Mouse (Mus musculus) forebrain, embryonic 11.5 days (tissue): ENCODE measurements around the gene Masp1. TPM values are rescaled to one million over a fixed set of nuclear protein-coding genes. Genes with fewer than 3 reads are reported as not detected.
A peak's percentile ranks its signal among the peaks of the same experiment; 100 is the strongest.

Experiments used
- ATAC-seq: fragments of 200-750 bp; cut with Nextera tagmentation; replicated peaks from 2 replicates; pipeline ENCODE4 v1.8.0; 2017; ENCODE audit warnings: moderate TSS enrichment; ENCODE audit not compliant: low FRiP score
- DNase-seq: peaks from one replicate; pipeline ENCODE4 v3.0.0-alpha.2; 2017; ENCODE audit warnings: low spot score
- H3K27ac ChIP-seq: fragments of 300-500 bp; sonication (generic); 2 replicates; pipeline ENCODE4 v1.5.1; 2014; ENCODE audit warnings: low read depth, low read length
- H3K27me3 ChIP-seq: fragments of 300-500 bp; sonication (generic); 2 replicates; pipeline ENCODE4 v1.6.1; 2014; ENCODE audit warnings: mild to moderate bottlenecking, low read length, mixed read lengths; ENCODE audit not compliant: control insufficient read depth, insufficient read depth
- H3K36me3 ChIP-seq: fragments of 300-500 bp; sonication (generic); 2 replicates; pipeline ENCODE4 v1.6.1; 2014; ENCODE audit warnings: mild to moderate bottlenecking, low read length, moderate library complexity, mixed read lengths; ENCODE audit not compliant: control insufficient read depth, insufficient read depth
- H3K4me1 ChIP-seq: fragments of 300-500 bp; sonication (generic); replicated peaks from 2 replicates; pipeline ENCODE4 v1.6.1; 2014; ENCODE audit warnings: low read length, mixed read lengths; ENCODE audit not compliant: control insufficient read depth, insufficient read depth
- H3K4me2 ChIP-seq: fragments of 300-500 bp; sonication (generic); 2 replicates; pipeline ENCODE4 v1.6.1; 2014; ENCODE audit warnings: low read depth, mild to moderate bottlenecking, low read length, moderate library complexity, mixed read lengths; ENCODE audit not compliant: severe bottlenecking
- H3K4me3 ChIP-seq: fragments of 300-500 bp; sonication (generic); 2 replicates; pipeline ENCODE4 v1.5.1; 2014; ENCODE audit warnings: low read depth, low read length
- H3K9ac ChIP-seq: fragments of 300-500 bp; sonication (generic); 2 replicates; pipeline ENCODE4 v1.6.1; 2014; ENCODE audit warnings: low read length
- H3K9me3 ChIP-seq: fragments of 300-500 bp; sonication (generic); 2 replicates; pipeline ENCODE4 v1.6.1; 2016; ENCODE audit warnings: low read length, mixed read lengths; ENCODE audit not compliant: control insufficient read depth
- WGBS: fragments of 180-500 bp; shearing (Covaris S2); extraction: QIAGEN DNeasy Blood & Tissue Kit; methylation state at CpG from one replicate; pipeline ENCODE4 v1.1.7; 2014; 5-methylcytosine and 5-hydroxymethylcytosine counted together
- polyA plus RNA-seq: library from polyadenylated mRNA; unstranded; fragments of >200 nt; fragmentation: Nextera tagmentation; extraction: Ambion mirVana; gene quantifications from 2 replicates; pipeline ENCODE4 v1.2.1, GENCODE M21; 2014

The Masp1 gene
- polyA plus RNA-seq, 1 experiment from 2014 or later, result 19.5 TPM

DNA sequence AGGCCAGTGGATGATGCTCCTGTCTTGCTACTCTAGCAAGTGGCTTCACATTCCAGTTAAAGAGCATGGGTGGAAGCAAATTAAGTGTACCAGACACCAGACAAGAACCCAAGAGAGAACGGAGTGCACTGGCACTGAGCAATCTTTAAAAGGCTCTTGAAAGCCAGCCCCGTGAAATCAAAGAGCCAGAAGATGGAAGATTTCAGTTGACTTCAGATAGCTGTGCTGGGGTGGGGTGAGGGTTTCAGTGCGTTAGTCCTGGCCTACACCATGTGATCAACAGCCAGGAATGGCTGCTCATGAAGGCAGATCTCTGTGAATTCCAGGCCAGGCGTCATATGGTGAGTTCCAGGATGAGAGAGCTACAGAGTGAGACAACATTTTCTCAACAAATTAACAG lies 17.3 kb downstream of the Masp1 start:
- ATAC-seq, result no peak
- Histone ChIP-seq H3K36me3 (no peaks in the 10 kb centered on the region), H3K9ac (no peak overlapping the region), H3K27ac (peak overlapping the region; percentile 89; the same call in 1 of the 2 replicates), H3K4me1 (peaks cover 14% of the 10 kb centered on the region; the same call in 1 of the 2 replicates), H3K4me3 (no peak overlapping the region), H3K9me3 (no peaks in the 10 kb centered on the region), H3K27me3 (peaks cover 6% of the 10 kb centered on the region; the same call in 1 of the 2 replicates), H3K4me2 (no peak overlapping the region)
- WGBS, result 78% methylated on average over 4 of the region's 4 CpGs
- no peak for DNase-seq

DNA sequence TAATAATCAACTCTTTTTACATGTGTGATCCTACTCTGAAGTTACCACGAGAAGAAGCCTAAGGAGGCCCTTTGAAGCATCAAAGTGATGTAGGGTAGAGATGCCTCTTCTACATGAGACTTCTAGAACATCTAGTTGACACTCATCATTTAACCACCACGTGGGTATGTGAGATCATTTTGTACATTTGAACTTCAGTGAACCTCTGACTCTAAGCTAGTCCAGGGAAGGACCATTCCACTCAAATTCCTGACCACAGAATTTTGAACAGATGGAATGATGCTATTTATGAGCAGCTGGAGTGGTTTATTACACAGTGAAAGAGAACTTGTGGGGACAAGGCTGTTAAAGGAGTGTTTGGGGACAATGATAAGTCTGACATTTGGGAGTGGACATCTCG lies 18.1 kb downstream of the Masp1 start:
- 78% methylated on average over 3 of the region's 3 CpGs for WGBS
- H3K36me3 ChIP-seq, result no peaks in the 10 kb centered on the region
- DNase-seq (no peak), ATAC-seq (no peak)
- H3K4me2 ChIP-seq, result no peak overlapping the region
- H3K27me3 ChIP-seq, result peaks cover 6% of the 10 kb centered on the region; the same call in 1 of the 2 replicates
- H3K27ac ChIP-seq, result no peak overlapping the region
- H3K9ac ChIP-seq, result no peak overlapping the region
- no peak overlapping the region for H3K4me3 ChIP-seq
- peaks cover 16% of the 10 kb centered on the region; the same call in 1 of the 2 replicates for H3K4me1 ChIP-seq
- H3K9me3 ChIP-seq, result no peaks in the 10 kb centered on the region

DNA sequence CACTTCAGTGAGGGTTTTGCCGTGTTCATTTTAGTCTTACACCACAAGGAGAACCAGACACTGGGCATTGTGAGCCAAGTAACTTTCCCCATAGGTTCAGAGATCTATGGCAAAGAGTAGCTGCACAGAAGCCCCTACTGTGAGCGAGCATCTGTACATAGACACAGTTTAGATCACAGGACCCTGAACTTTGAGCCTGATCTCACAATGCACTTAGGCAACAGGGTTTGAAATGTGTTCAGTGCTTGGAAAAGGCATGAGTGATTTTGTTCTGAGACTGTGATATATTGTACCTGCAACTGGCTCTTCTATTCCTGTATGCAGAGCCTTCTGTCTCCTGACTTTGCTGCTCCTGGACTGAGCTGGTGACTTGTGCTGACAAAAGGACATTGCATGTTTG lies 19.3 kb downstream of the Masp1 start:
- Histone ChIP-seq H3K27ac (no peak overlapping the region), H3K4me2 (no peak overlapping the region), H3K4me3 (no peak overlapping the region), H3K4me1 (peaks cover 18% of the 10 kb centered on the region; the same call in 1 of the 2 replicates), H3K9ac (no peak overlapping the region), H3K36me3 (no peaks in the 10 kb centered on the region), H3K27me3 (peaks cover 6% of the 10 kb centered on the region; the same call in 1 of the 2 replicates), H3K9me3 (no peaks in the 10 kb centered on the region)
- WGBS, result 84% methylated on average over 2 of the region's 2 CpGs
- no peak for ATAC-seq
- DNase-seq, result no peak

- no peaks in the 10 kb centered on the region for H3K9me3 ChIP-seq
- H3K4me3 ChIP-seq, result no peak overlapping the region
- H3K4me2 ChIP-seq, result no peak overlapping the region
- H3K36me3 ChIP-seq, result no peaks in the 10 kb centered on the region
- DNase-seq (no peak), ATAC-seq (no peak)
- H3K27me3 ChIP-seq, result peaks cover 6% of the 10 kb centered on the region; the same call in 1 of the 2 replicates
- peaks cover 12% of the 10 kb centered on the region; the same call in 1 of the 2 replicates for H3K4me1 ChIP-seq
- no peak overlapping the region for H3K9ac ChIP-seq
- no peak overlapping the region for H3K27ac ChIP-seq
- 80% methylated on average over 5 of the region's 5 CpGs for WGBS
Measured at GRCm38 (mm10) chr16:23500558-23500957, 20.1 kb downstream of the Masp1 start.

DNA sequence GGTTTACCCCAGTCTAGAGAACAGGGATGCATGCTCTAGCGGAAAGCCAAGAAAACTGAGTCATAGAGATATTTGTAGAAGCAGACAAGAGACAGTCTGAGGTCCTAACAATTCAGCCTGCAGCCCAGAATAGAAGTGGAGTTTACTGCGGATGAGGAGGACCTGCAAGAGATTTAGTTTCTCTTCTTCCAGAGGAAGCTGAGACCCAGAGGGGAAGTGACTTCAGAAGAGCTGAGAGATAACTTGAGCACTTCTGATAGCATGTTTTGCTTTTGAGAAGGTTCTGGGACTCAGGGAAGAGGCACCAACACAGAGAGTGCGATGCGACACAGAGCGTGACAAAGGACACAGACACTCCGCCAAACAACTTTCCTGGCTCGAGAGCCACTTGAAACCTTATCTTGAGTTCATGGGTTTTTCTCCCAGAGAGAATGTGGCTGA lies 21.9 kb downstream of the Masp1 start:
- DNase-seq (peak; percentile 41), ATAC-seq (no peak)
- Histone ChIP-seq H3K9ac (no peak overlapping the region), H3K36me3 (no peaks in the 10 kb centered on the region), H3K27ac (no peak overlapping the region), H3K4me3 (no peak overlapping the region), H3K9me3 (no peaks in the 10 kb centered on the region), H3K4me1 (peaks cover 6% of the 10 kb centered on the region; the same call in 1 of the 2 replicates), H3K4me2 (no peak overlapping the region), H3K27me3 (peaks cover 6% of the 10 kb centered on the region; the same call in 1 of the 2 replicates)
- WGBS, result 83% methylated on average over 7 of the region's 7 CpGs

- H3K9ac ChIP-seq, result no peak overlapping the region
- H3K9me3 ChIP-seq, result no peaks in the 10 kb centered on the region
- H3K4me2 ChIP-seq, result no peak overlapping the region
- 82% methylated on average over 1 of the region's 1 CpGs for WGBS
- H3K36me3 ChIP-seq, result no peaks in the 10 kb centered on the region
- H3K4me1 ChIP-seq, result peaks cover 4% of the 10 kb centered on the region; the same call in 1 of the 2 replicates
- no peak for DNase-seq
- no peak overlapping the region for H3K27ac ChIP-seq
- H3K27me3 ChIP-seq, result peaks cover 8% of the 10 kb centered on the region; the same call in 1 of the 2 replicates
- no peak overlapping the region for H3K4me3 ChIP-seq
- no peak for ATAC-seq
Measured at GRCm38 (mm10) chr16:23497881-23498280, 22.7 kb downstream of the Masp1 start.

DNA sequence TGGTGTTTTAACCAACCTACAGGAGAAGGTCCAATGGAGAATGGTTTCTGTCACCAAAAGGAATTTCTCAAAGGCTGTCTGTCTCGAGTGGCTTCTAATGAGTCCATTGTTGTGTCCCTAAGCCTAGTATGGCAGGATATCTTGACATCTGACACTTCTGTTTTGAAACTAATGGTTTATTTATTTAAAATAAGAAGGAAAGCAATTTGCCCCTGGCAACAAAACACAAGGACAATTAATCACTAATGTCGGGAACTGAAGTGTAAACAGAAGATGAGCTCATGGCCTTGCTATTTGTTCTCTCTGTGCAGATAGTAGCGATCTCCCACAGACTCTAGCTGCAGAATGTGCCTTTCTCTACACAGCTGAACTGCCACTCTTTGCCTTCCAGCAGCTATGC lies 23.2 kb downstream of the Masp1 start:
- Histone ChIP-seq H3K4me1 (peaks cover 4% of the 10 kb centered on the region; the same call in 1 of the 2 replicates), H3K27me3 (peaks cover 8% of the 10 kb centered on the region; the same call in 1 of the 2 replicates), H3K9ac (no peak overlapping the region), H3K4me2 (no peak overlapping the region), H3K9me3 (no peaks in the 10 kb centered on the region), H3K4me3 (no peak overlapping the region), H3K27ac (no peak overlapping the region), H3K36me3 (no peaks in the 10 kb centered on the region)
- WGBS, result 6% methylated on average over 3 of the region's 3 CpGs
- DNase-seq (no peak), ATAC-seq (peak; percentile 56; the same call in 1 of the 2 replicates)

DNA sequence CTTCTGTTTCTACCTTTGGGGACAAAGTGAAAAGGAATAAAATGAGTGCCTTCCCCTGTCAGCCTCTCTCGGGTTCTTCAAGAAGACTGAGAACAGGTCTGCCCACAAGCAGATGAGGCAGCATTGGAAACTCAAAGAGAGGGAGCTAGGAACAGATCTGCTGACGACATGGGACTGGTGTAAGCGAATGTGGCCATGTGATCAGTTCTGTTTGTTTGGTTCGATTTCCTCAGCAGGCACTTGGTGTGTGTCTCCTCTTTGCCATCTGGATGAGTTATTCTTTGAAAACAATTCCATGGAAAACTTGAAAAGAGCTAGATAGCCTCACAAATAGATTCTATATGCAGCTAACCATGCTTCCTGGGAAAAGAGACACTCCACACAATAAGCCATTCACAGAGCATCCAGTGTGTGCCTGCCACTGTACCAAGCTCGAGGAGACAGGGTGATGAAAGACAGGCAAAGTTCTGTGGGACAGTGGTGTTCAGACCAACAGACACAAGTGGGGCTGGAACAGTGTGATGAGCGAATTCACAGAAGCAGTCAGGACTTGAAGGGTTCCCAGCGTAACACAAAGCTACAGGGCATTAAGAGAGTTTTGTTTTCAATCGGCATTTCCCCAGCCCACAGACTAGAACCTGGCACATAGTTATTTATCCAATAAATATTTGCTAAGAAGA lies 24.2 kb downstream of the Masp1 start:
- Histone ChIP-seq H3K4me3 (no peak overlapping the region), H3K36me3 (no peaks in the 10 kb centered on the region; the same call in 1 of the 2 replicates), H3K27me3 (peaks cover 8% of the 10 kb centered on the region; the same call in 1 of the 2 replicates), H3K9ac (no peak overlapping the region), H3K27ac (no peak overlapping the region), H3K4me1 (peaks cover 4% of the 10 kb centered on the region; the same call in 1 of the 2 replicates), H3K9me3 (no peaks in the 10 kb centered on the region), H3K4me2 (no peak overlapping the region)
- WGBS, result 73% methylated on average over 8 of the region's 8 CpGs
- no peak for ATAC-seq
- no peak for DNase-seq
